Mouse (Mus musculus): ENCODE results near the gene Serping1. TPM values are rescaled to one million over a fixed set of nuclear protein-coding genes. Genes with fewer than 3 reads are reported as not detected.
A peak's percentile ranks its signal among the peaks of the same experiment; 100 is the strongest.
"Not testable (repeated sequence)": the region's sequence is repeated elsewhere in the genome, so short reads cannot be mapped to it uniquely, and the experiment has no call there.

Gene Serping1
- polyA plus RNA-seq (2015; fragmentation: Nextera tagmentation; extraction: Ambion mirVana), result 33.1 and 38.3 TPM in 2 replicates

- peak within 1 kb of the TSS; percentile 38; the same call in 1 of the 2 replicates for H3K9ac ChIP-seq (replicated peaks)
- H3K27me3 ChIP-seq (replicated peaks), result no peaks in the 10 kb centered on the region
- ATAC-seq (ENCODE audit: low FRiP score), result no peak
- H3K4me3 ChIP-seq (replicated peaks), result peak within 1 kb of the TSS; percentile 29
- H3K9me3 ChIP-seq (replicated peaks), result no peaks in the 10 kb centered on the region
- peak within 1 kb of the TSS; percentile 58 for H3K4me2 ChIP-seq
- no peak within 1 kb of the TSS for H3K27ac ChIP-seq (replicated peaks)
- WGBS, result 49% methylated on average over 9 of the region's 9 CpGs
- peaks cover 10% of the 10 kb centered on the region for H3K4me1 ChIP-seq
- H3K36me3 ChIP-seq, result no peaks in the 10 kb centered on the region
These were observed at the start of gene Serping1 for GRCm38 (mm10) chr2:84775241-84775640. Gene Serping1, minus strand, starts transcription at chr2:84775444.

DNA sequence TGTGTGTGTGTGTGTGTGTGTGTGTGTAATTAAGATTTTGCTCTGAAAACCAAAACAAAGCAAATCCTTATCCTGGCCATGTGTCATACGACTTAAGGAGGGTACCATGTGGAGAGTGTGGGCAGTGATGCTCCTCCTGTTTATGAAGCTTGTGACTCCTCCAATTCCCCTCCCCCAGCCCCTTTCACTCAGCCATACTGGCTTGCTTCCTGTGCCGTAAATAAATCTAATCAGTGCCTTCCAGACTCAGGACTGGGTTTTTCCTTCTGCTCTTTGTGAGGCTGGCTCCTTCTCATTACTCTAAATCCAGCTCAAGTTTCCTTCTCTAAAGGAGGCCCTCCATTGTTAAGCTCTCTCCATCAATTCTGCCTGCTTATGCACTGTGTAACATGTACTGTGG is 48.0 kb upstream of the Serping1 start:
- 50% methylated on average over 2 of the region's 2 CpGs for WGBS
- Histone ChIP-seq H3K4me1 (peaks cover 13% of the 10 kb centered on the region), H3K36me3 (no peaks in the 10 kb centered on the region), H3K27ac (replicated peaks) (no peak overlapping the region), H3K4me2 (no peak overlapping the region), H3K27me3 (replicated peaks) (peaks cover 12% of the 10 kb centered on the region; the same call in 1 of the 2 replicates), H3K9ac (replicated peaks) (no peak overlapping the region), H3K9me3 (replicated peaks) (no peaks in the 10 kb centered on the region), H3K4me3 (replicated peaks) (no peak overlapping the region)
- no peak for ATAC-seq (ENCODE audit: low FRiP score)

DNA sequence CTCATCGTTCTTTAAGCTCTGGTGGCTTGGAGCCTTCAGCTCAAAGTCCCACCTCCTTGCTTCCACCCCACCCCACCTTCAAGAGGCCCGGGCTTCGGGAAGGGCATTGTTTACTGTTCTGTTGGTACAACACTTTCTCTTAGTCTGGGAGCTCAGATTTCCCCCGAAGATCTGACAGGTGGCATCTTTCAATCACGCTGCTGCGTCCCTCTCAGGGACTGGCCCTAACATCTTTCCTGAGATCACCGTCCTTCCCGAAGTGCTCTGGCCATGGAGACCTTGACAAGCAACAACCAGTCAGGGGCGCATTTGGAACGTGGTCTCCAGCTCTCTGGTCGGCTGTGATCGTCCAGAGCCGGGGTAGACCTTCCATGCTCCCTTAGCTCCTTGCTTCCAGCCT is 47.3 kb upstream of the Serping1 start, which contains the start of gene Smtnl1:
TSS of gene Smtnl1 (minus strand) at position 101 of the 400 bp plus-strand sequence.
- Histone ChIP-seq H3K4me1 (peaks cover 6% of the 10 kb centered on the region), H3K4me3 (replicated peaks) (no peak within 1 kb of the TSS), H3K4me2 (no peak within 1 kb of the TSS), H3K36me3 (no peaks in the 10 kb centered on the region), H3K9me3 (replicated peaks) (no peaks in the 10 kb centered on the region), H3K27me3 (replicated peaks) (peaks cover 12% of the 10 kb centered on the region; the same call in 1 of the 2 replicates), H3K27ac (replicated peaks) (no peak within 1 kb of the TSS), H3K9ac (replicated peaks) (no peak within 1 kb of the TSS)
- 71% methylated on average over 13 of the region's 13 CpGs for whole genome bisulfite sequencing
- no peak for ATAC-seq (ENCODE audit: low FRiP score)

GRCm38 (mm10) chr2:84819861-84820260 is 44.6 kb upstream of the Serping1 start:
- H3K27me3 ChIP-seq (replicated peaks), result peaks cover 12% of the 10 kb centered on the region; the same call in 1 of the 2 replicates
- no peak overlapping the region for H3K4me2 ChIP-seq
- H3K9ac ChIP-seq (replicated peaks), result no peak overlapping the region
- H3K4me1 ChIP-seq, result no peaks in the 10 kb centered on the region
- no peaks in the 10 kb centered on the region for H3K36me3 ChIP-seq
- 81% methylated on average over 3 of the region's 3 CpGs for WGBS
- no peak overlapping the region for H3K4me3 ChIP-seq (replicated peaks)
- no peaks in the 10 kb centered on the region for H3K9me3 ChIP-seq (replicated peaks)
- H3K27ac ChIP-seq (replicated peaks), result no peak overlapping the region
- ATAC-seq (ENCODE audit: low FRiP score), result no peak

GRCm38 (mm10) chr2:84812676-84813075 is 37.4 kb upstream of the Serping1 start:
- WGBS, result 83% methylated on average over 6 of the region's 6 CpGs
- H3K4me1 ChIP-seq, result peaks cover 5% of the 10 kb centered on the region; the same call in 1 of the 2 replicates
- no peaks in the 10 kb centered on the region for H3K9me3 ChIP-seq (replicated peaks)
- H3K4me3 ChIP-seq (replicated peaks), result no peak overlapping the region
- no peaks in the 10 kb centered on the region for H3K27me3 ChIP-seq (replicated peaks)
- H3K36me3 ChIP-seq, result no peaks in the 10 kb centered on the region
- no peak overlapping the region for H3K4me2 ChIP-seq
- no peak overlapping the region for H3K27ac ChIP-seq (replicated peaks)
- no peak overlapping the region for H3K9ac ChIP-seq (replicated peaks)
- no peak for ATAC-seq (ENCODE audit: low FRiP score)

DNA sequence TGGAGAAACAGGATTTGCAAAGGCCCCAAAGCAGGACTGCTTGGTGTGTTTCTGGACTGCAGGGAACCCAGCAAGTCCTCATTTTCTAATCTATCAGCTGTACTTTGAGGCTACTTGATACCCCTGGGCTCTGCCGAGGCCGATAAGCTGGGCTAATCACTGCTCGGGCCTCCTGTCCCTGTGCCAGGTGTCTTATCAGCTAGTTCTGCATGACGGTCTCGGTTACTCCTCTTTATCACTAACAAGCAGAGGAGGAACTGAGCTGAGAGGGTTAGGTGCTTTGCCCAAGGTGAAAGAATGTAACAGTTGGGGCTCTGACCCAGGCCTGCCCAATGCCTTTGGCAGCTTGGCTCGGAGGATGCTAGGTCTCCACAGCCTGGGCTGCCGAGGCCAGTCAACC is 36.6 kb upstream of the Serping1 start:
- Histone ChIP-seq H3K9me3 (replicated peaks) (no peaks in the 10 kb centered on the region), H3K27ac (replicated peaks) (no peak overlapping the region), H3K4me1 (peaks cover 5% of the 10 kb centered on the region; the same call in 1 of the 2 replicates), H3K9ac (replicated peaks) (no peak overlapping the region), H3K4me2 (no peak overlapping the region), H3K27me3 (replicated peaks) (no peaks in the 10 kb centered on the region), H3K36me3 (no peaks in the 10 kb centered on the region), H3K4me3 (replicated peaks) (no peak overlapping the region)
- no peak for ATAC-seq (ENCODE audit: low FRiP score)
- 91% methylated on average over 7 of the region's 7 CpGs for WGBS

GRCm38 (mm10) chr2:84810886-84811577 is 35.8 kb upstream of the Serping1 start:
- H3K27ac ChIP-seq (replicated peaks), result no peak overlapping the region
- peak overlapping the region; percentile 52 for H3K4me2 ChIP-seq
- peaks cover 5% of the 10 kb centered on the region; the same call in 1 of the 2 replicates for H3K4me1 ChIP-seq
- H3K36me3 ChIP-seq, result no peaks in the 10 kb centered on the region
- ATAC-seq (ENCODE audit: low FRiP score), result peak; percentile 69
- no peaks in the 10 kb centered on the region for H3K27me3 ChIP-seq (replicated peaks)
- H3K9me3 ChIP-seq (replicated peaks), result no peaks in the 10 kb centered on the region
- peak overlapping the region; percentile 20; the same call in 1 of the 2 replicates for H3K4me3 ChIP-seq (replicated peaks)
- H3K9ac ChIP-seq (replicated peaks), result no peak overlapping the region
- WGBS, result 43% methylated on average over 26 of the region's 26 CpGs

DNA sequence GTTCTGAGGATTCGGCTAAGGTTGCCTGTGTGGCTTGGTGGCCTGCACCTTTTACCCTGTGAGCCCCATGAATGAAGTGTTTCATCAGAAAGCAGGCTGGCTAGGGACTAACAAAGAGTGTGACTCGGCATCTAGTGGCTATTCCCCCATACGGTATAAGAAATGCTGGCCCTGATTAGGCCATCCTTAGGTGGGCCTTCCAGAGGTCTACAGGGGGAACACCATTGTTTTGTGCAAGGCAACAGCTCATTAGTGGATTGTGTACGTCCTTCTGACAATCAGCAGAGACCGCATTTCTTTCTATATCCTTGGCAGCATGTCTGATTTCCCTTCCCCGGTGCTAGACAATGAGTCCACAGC is 35.3 kb upstream of the Serping1 start:
- Histone ChIP-seq H3K4me3 (replicated peaks) (no peak overlapping the region), H3K36me3 (no peaks in the 10 kb centered on the region), H3K4me1 (peaks cover 5% of the 10 kb centered on the region; the same call in 1 of the 2 replicates), H3K27me3 (replicated peaks) (no peaks in the 10 kb centered on the region), H3K9ac (replicated peaks) (no peak overlapping the region), H3K4me2 (peak overlapping the region; percentile 52; the same call in 1 of the 2 replicates), H3K27ac (replicated peaks) (no peak overlapping the region), H3K9me3 (replicated peaks) (no peaks in the 10 kb centered on the region)
- WGBS, result 87% methylated on average over 6 of the region's 6 CpGs
- ATAC-seq (ENCODE audit: low FRiP score), result no peak

GRCm38 (mm10) chr2:84809330-84809729 is 34.1 kb upstream of the Serping1 start:
- H3K9ac ChIP-seq (replicated peaks), result no peak overlapping the region
- H3K36me3 ChIP-seq, result no peaks in the 10 kb centered on the region
- H3K27ac ChIP-seq (replicated peaks), result no peak overlapping the region
- peaks cover 5% of the 10 kb centered on the region; the same call in 1 of the 2 replicates for H3K4me1 ChIP-seq
- H3K9me3 ChIP-seq (replicated peaks), result no peaks in the 10 kb centered on the region
- ATAC-seq (ENCODE audit: low FRiP score), result no peak
- H3K27me3 ChIP-seq (replicated peaks), result no peaks in the 10 kb centered on the region
- H3K4me2 ChIP-seq, result no peak overlapping the region
- H3K4me3 ChIP-seq (replicated peaks), result no peak overlapping the region

- 76% methylated on average over 5 of the region's 5 CpGs for WGBS
- no peak for ATAC-seq (ENCODE audit: low FRiP score)
- H3K4me3 ChIP-seq (replicated peaks), result no peak overlapping the region
- H3K4me2 ChIP-seq, result no peak overlapping the region
- H3K4me1 ChIP-seq, result peaks cover 5% of the 10 kb centered on the region; the same call in 1 of the 2 replicates
- no peaks in the 10 kb centered on the region for H3K9me3 ChIP-seq (replicated peaks)
- no peak overlapping the region for H3K9ac ChIP-seq (replicated peaks)
- no peaks in the 10 kb centered on the region for H3K27me3 ChIP-seq (replicated peaks)
- no peaks in the 10 kb centered on the region for H3K36me3 ChIP-seq
- no peak overlapping the region for H3K27ac ChIP-seq (replicated peaks)
These were observed 31.3 kb upstream of the Serping1 start for GRCm38 (mm10) chr2:84806546-84806945.

- no peak overlapping the region for H3K9ac ChIP-seq (replicated peaks)
- WGBS, result 93% methylated on average over 7 of the region's 7 CpGs
- peaks cover 5% of the 10 kb centered on the region for H3K4me1 ChIP-seq
- no peak for ATAC-seq (ENCODE audit: low FRiP score)
- no peaks in the 10 kb centered on the region for H3K27me3 ChIP-seq (replicated peaks)
- H3K4me3 ChIP-seq (replicated peaks), result no peak overlapping the region
- no peak overlapping the region for H3K27ac ChIP-seq (replicated peaks)
- H3K4me2 ChIP-seq, result no peak overlapping the region
- H3K36me3 ChIP-seq, result no peaks in the 10 kb centered on the region
- no peaks in the 10 kb centered on the region for H3K9me3 ChIP-seq (replicated peaks)
These were observed 28.7 kb upstream of the Serping1 start for GRCm38 (mm10) chr2:84803963-84804362.

- not testable (repeated sequence) for H3K9ac ChIP-seq (replicated peaks); H3K4me3 ChIP-seq (replicated peaks); H3K36me3 ChIP-seq; H3K4me2 ChIP-seq; H3K27ac ChIP-seq (replicated peaks); H3K9me3 ChIP-seq (replicated peaks); ATAC-seq (ENCODE audit: low FRiP score); H3K27me3 ChIP-seq (replicated peaks)
- WGBS, result 77% methylated on average over 5 of the region's 5 CpGs
- peaks cover 15% of the 10 kb centered on the region for H3K4me1 ChIP-seq
These were observed 26.0 kb upstream of the Serping1 start for GRCm38 (mm10) chr2:84801223-84801622.

All from neural tube, embryonic 15.5 days (tissue).